Mouse (Mus musculus) ZHBTc4 (cell line): ENCODE results near the gene Pgm5.
"Not testable (repeated sequence)": the region's sequence is repeated elsewhere in the genome, so short reads cannot be mapped to it uniquely, and the experiment has no call there.

ENCODE experiments used
- DNase-seq: peaks from one replicate; pipeline ENCODE4 v3.0.0-alpha.2; 2011; ENCODE audit warnings: low read depth, low spot score

Gene Pgm5

DNA sequence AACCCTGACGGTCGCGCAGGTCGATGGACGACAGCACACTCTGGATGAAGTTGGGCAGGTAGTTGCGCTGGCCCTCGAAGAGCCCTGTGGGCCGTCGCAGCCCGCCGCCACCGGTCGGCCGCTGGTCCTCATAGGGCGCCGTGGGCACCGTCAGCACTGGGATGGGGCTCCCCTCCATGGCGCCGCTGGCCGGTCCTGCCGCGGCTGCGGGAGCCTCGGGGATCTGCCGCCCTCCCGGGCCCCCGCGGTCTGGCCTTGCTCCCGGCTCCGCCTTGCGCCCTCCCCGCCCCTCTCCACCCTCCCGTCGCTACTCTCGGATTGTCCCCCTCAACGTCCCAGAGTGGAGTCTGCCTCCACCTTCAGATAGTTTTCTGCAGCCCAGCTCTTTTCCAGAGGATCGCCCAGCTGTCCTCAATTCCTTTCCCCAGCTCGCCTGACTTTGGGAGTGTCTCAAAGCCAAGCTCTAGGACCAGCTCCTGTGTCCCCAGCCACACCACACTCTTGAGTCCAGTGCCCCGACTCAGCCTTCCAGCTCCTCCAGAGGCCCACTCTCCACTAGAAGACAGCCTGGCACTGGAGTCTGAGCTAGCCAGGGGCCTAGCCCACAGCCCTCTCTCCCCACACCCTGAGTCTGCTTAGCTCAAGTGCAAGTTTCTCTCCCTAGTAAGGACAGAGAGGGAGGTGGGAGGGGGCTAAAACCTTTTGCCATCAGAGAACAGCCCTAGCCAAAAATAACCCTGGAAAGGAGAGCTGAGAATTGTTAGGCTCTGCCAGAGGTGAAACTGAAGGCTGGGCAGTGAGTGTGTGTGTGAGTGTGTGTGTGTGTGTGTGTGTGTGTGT is at the start of gene Pgm5:
Pgm5 (minus strand) TSS at position 244 of the 840 bp plus-strand sequence.
- peak; percentile 19 for DNase-seq

DNA sequence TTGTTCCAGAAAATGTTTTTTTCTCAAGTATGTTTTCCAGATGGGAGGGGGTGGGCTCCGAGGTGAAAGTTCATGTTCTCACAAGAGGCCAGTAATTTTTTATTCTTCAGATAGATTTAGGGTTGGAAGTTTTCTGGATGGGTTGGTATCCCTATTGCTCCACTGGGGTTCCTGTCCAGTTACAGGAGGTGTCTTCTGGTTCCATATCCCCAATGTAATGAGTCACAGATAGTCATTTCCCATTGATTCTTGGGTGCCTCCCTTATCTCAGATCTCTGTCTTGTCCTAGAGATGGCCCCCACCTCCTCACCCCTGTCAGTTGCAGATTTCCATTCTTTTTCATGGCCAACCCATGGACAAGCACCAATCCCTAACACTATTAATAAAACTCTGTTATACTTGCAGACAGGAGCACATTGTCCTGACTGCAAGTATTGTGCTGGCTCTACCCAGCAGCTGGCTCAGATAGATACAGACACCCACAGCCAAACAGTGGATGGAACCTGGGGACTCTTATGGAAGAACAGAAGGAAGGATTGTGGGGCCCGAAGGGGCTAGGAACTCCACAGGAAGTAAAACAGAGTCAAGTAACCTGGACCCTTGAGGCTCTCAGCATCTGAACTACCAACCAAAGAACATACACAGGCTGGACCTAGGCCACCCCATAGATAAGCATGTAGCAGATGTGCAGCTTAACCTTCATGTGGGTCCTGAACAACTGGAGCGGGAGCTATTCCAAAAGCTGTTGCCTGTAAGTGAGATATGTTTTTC is 46.9 kb upstream of the Pgm5 start:
- no peak for DNase-seq

DNA sequence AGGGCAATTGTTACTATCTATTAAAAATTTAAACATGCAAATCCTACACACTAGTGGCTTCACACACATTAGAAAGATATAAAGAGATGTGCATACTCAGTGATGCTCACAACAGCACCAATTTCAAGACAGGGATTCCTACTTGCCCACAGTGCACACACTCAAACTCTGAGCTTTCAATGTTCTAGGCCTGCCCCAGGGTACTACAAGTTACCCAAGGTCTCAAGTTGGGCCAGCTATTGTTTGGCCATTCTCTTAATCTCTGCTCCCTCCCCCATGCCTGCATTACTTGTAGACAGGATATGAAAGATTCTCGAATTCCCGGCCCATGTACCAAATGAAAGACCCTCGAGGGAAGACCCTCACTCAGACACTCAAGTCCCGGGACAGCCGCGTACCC is 46.0 kb upstream of the Pgm5 start:
- DNase-seq, result no peak

DNA sequence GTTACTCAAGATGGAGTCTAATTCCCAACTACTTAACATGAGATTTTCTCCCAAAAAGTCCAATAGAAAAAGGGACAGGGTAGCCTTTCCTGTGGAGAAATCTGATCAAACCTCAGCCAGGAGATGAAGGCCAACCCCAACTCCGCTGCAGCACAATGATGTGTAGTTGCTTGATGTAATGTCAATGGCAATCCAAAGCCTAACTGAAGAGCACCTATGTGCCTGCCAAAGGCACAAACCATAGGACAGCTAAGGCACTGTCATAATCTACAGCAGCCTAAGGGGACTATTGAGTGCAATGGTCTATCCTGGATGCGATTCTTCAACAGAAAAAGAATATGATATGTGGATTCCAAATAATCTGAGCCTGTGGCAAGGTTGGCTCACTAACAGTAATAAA is 41.2 kb upstream of the Pgm5 start:
- DNase-seq, result no peak

DNA sequence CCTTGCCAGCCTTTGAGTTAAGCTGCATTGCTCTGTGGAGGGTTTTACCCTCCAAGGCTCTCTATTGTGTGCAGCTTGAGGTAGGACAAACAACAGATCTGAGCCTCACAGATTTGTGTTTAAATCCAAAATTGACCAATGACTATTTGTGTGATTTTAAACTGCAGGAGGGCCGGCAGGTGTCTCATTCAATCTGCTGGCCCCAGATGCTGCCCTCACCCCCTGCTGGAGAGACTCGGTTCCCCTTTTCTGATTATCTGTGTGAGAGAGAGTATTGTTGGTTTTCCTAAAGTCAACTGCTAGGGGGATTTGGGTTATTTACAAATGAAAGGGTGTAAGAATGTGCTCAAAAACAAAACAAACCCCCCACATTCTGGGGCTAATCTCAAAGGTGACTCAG is 40.6 kb upstream of the Pgm5 start:
- no peak for DNase-seq

DNA sequence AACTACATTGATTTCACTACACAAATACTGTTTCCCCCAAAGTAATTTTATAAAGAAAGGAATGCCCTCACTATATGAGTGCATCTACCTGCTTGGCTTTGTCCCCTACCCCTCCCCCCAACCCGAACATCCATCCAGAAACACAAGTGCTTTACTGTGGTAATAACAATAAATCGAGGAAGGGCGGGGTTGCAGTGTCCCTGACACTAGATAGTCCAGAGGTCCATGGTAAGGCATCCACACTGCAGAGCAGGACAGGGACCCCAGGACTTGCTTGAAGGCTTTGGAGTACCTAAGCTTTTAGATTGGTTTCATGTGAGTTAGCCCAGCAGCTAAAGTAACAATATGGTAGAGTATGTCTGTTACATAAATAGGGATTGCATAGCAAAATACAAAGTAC is 40.0 kb upstream of the Pgm5 start:
- no peak for DNase-seq

DNA sequence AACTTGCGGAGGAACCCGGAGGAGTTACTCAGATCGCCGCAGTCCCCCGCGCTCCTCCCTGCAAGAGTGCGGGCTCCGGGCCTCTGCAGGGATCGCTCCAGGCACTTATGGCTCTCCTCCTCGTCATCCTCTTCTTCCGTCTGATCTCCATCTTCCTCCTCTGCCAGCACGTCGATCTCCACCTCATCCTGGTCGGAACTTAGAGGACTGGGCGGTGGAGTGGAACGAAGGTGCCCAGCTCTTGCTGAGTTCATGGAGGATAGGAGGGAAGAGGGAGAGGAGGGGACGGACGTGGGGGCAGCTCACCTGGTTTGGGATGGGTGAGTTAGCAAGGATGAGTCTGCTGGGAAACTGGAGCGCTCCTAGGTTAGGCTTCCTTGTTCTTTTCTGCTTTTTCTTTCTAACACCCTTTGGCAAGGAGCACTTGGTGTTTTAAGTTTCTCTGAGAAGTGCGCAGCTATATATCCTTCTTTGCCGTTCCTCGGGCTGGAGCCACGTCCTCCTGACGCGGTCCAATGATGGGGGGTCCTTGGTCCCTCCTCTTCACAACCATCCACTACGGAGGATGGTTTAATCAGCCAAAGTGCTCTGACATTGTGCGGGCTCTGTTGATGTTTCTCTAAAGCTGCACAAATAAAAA is 39.0 kb upstream of the Pgm5 start, which contains the start of gene Foxd4:
Foxd4 (minus strand) TSS at position 617 of the 640 bp plus-strand sequence.
- DNase-seq, result no peak

DNA sequence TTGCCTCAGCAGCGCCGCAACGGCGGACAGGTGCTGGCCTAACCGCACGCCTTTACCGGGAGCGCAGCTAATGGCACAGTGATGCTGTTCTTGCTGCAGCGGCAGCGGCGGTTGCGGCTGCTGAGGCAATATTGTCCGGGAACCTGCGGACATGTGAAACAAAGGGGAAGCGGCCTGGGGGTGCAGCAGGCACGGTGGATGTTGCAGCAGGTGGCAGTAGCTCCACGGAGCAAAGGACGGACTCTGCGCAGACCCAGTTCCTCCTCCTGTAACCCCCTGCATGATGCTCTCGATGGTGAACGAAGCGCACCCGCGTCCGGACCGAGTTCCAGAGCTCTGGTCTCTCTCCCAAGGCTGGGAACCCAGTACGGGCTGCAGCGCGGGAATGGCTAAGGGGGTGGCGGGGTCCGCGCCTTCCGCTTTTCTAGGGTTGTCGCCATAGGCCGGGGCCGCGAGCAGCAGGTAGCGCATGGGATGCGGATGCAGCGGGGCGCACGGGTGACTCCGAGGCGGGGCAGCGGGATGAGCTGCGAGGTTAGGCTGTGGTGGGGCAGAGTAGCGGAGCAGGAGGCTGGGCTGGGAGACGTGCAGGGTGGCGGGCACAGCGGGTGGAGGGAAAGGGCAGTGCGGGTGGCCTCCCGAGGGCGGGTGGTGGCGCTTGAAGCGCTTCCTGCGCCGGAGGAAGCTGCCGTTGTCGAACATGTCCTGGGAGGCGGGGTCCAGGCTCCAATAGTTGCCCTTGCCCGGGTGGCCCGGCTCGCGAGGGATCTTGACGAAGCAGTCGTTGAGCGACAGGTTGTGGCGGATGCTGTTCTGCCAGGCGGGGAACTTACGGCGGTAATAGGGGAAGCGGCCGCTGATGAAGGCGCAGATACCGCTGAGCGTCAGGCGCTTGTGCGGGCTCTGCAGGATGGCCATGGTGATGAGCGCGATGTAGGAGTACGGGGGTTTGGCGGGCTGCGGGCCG is 38.2 kb upstream of the Pgm5 start:
- peak; percentile 72 for DNase-seq

DNA sequence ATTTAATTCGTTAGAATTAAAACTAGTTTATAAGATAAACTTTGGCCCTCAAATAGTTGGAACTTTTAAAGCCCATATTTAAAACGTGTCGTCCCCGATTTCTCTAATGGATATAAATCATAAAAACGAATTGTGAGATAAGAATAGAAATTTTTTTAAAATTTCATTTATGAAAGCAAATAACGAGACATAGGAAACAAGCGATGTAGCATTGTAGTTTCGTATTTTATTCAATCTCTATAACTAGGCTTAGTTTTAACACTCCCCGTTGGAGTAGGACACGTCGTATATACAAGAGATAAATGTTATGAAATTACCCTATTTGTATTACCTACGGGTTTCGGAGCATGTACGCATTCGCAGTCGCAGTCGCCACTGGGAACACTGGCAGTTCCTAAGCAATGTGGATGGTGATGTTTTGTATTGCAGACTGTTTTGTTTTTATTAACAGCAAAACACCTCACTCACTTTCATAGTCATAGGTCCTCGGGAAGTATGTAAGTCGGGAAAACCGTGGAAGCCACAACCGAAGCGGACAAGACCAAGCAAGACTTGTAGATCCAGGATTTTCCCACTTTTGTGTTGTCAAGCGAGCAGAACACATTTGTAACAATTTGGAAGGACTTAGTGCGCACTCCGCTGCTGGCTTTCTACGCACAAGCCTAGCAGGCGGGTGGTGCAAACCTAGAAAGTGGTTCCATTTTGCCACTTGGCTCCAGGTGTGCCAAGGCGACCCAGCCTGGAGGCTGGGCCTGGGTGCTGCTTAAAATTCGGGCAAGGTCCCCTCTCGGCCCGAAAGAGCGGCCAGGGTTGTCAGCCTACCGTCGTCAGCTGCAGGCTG is 37.3 kb upstream of the Pgm5 start:
- no peak for DNase-seq

DNA sequence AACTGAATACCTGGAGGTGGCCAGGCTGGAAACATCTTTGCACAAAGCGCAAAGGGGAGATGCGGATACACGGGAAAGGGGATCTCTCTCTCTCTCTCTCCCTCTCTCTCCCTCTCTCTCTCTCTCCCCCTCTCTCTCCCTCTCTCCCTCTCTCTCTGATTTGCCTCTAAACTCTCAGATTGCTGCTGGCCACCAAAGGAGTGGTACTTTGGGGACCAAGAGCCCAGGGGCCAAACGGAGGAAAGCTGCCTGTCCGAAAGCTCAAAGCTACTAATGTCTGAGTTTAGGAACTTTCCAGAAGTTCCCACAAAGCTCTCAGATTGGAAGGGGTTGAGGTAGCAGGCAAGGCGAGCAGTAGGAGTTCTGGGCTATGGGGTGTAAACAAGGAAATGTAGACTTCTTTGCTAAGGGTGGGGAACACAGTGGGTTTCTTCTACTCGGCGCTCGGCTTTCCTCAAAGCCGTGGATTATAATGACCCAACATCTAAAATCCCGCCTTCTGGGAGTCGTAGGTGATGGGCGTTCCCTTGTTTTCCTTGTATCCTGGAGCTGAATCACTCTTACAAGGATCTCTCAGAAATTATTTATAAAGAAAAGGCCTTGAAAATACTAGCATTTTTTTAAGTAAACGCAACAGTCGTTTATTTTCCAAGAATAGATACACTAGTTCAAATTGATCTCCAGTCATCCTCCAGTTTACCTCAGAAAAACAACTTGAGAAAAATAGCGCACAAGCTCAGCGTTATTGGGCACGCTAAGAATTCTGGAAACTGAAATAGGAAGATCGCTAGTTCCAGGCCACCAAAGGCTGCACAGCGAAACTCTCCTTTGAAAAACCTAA is 36.5 kb upstream of the Pgm5 start:
- peak; percentile 35 for DNase-seq

DNA sequence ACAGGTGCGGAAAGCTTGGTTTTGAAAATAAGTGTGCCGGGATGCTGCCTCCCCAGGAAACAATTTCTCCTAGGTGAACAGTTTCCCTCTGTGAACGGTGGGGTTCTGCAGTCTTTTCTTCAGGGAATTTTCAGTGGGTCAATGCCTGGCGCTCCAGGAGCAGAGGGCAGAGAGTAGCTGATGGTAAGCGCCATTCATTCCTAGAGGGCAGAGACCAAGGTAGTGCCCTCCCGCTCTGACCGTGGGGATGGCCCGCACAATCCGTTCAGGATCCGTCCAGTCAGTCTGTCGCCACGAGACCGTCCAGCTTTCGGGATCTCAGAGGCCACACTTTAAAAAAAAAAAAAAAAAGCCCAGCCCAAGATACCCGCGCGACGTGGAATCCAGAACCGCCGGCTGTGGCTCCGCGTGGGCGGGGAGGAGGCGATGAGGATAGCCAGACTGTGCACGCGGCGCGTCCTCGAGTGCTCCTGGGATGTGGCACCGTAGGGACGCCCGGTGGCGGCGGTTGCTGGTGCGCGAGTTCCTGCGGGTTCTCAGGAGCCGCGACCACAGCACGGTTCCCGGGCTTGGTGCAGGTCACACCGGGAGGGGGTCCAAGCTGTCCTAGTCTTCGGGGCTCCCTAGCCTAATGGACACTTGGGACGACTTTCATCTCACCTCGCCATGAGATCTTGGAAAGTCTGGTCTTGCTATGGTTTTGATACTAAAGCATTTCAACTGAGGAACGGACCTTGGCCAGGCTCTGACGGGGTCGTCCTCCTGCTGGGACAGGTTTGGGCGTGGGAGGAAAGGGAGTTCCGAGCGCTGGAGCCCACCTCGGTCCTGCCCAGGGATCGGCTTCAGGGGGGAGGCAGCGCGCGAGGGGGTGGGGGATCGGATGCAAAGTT is 35.6 kb upstream of the Pgm5 start:
- DNase-seq, result peak; percentile 51

DNA sequence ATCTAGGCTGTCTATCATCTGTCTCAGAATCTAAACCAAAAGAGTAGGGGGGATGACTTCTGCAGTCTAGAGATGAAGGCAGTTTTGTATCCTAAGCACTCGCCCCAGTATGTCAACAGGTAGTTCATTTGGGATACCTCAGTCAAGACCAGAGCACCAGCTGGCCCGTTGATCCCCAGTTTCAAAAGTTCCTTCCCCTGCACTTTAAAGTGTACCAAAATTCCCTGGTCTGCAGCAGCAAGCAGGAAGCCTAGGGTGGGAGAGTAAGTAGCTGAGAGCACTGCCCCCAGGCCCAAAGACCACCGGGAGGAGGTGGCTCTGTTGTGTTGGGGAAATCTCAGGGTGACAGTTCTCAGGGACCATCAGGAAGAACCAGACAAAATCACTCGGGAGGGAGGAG is 34.9 kb upstream of the Pgm5 start:
- DNase-seq, result no peak

DNA sequence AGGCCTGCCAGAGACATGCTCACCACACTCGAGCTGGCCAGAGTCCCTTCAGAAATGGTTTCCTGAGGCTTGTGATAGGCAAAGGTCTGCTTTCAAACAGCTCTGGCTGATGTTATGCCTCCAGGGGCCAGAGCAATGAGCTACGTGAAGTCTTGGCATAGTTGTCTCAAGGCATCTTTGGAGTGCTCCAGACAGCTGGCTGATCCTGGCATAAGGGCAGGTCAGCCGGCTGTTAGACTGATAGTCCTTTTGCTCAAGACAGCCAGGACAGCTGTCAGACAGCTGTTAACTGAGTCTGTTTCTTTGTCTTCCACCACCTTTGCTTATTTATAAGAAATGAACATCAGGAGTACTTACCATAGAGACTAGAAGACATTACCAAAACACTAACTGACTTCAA is 25.2 kb upstream of the Pgm5 start:
- no peak for DNase-seq

DNA sequence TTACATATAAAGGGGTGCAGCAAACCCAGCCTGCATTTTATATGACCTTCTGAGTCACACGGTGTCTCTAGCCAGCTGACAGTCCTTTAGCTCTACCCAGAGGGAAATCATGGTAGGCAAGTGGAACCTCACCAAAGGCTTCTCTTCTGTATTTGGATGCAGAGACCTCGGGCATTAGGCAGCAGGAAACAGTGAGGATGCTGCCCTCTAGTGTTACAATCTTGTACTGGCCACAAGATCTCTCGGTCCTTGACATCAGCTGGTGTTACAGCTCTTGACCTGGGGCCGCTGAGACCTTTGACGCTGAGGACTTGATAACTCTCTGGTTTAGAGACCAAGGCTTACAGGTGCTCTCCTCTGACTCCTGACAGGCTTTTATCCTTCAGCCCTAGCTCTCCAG is 23.8 kb upstream of the Pgm5 start:
- peak; percentile 77 for DNase-seq

DNA sequence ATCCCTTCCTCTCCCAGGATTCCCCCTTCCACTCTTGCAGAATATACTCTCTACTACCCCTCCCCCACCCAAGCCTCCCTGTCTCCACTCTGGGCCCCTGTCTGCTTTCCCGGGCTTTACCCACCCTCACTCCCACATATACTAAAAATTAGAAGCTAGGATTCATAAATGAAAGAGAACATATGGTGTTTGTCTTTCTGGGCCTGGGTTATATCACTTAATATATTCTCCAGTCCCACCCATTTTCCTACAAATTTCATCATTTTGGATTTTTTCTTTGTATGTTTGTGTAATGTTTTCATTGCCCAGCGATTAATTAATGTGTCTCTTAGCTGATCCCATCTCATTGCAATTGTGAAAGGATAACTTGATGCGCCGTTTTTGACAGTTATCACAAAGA is 19.6 kb upstream of the Pgm5 start:
- DNase-seq, result no peak

DNA sequence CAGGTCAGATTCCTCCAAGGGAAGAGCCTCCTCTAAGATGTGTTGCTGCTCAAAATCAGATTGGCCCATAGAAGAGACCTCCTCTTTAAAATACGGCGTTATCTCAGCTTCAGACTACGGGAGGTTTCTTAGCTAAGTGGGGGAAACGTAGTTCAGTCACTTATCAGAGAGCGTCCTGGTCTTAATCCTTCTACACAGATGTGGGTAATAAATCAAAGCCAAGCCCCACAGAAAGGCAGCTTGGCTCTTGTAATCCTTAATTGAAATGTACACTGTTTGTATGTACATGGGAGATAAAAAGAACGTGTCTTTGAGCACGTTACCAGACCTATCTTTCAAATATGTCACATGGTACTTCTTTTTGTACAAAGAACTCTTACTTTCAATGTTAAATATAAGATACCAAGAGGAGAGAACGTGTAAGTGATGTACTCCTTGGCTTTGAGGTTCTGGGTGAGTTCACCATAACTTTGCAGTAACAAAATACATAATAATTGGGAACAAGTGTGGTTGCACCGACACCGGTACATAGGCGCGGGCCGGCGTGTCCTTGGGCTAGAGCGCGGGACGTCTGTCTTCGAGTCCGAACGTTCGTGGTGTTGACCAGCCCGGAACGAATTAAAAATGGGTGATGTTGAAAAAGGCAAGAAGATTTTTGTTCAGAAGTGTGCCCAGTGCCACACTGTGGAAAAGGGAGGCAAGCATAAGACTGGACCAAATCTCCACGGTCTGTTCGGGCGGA is 13.6 kb upstream of the Pgm5 start, which contains the start of gene Gm10053:
Gm10053 (plus strand) TSS at position 558 of the 742 bp plus-strand sequence.
- DNase-seq, result not testable (repeated sequence)

DNA sequence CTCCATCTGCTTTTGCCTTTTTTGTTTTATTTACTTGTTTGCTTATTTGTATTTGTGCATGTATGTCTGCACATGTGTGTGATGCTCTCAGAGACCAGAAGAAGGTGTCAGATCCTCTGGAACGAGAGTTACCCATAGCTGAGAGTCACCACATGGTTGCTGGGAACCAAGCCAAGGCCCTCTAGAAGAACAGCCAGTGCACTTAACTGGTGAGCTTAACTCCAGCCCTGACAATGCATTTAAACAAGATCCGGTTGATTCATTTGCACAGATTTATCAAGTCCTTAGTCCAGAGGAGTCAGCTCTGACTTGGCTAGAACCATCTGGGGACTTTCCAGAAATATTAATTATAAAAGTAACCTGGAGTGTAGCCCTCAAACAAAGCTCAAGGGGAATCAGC is 12.2 kb upstream of the Pgm5 start:
- no peak for DNase-seq
